Mouse (Mus musculus) heart, postnatal 0 days (tissue): ENCODE results near the gene Hmgb1.

Experiments
- CTCF ChIP-seq: IDR thresholded peaks from 2 replicates; pipeline ENCODE4 v1.5.1; 2016; ENCODE audit warnings: antibody characterized with exemption, control low read depth, low read depth
- EP300 ChIP-seq: IDR thresholded peaks from 2 replicates; pipeline ENCODE4 v1.6.1; 2016; ENCODE audit warnings: antibody characterized with exemption, low read depth

- TF ChIP-seq EP300 (no peak), CTCF (no peak)
Observed at GRCm38 (mm10) chr5:149027389-149027788, 156.9 kb downstream of the Hmgb1 start.
